Mouse (Mus musculus): Measurements from ENCODE around the gene Tex264.

The Tex264 gene

GRCm38 (mm10) chr9:106685249-106686101, at the start of gene Tex264:
Tex264 (minus strand) TSS chr9:106685927.
- peak; percentile 91 for DNase-seq (ENCODE audit: low read depth, low spot score)

- no peak for DNase-seq (ENCODE audit: low read depth, low spot score)
Measured at GRCm38 (mm10) chr9:106733690-106734089, 48.0 kb upstream of the Tex264 start.

- DNase-seq (ENCODE audit: low read depth, low spot score), result no peak
Measured at GRCm38 (mm10) chr9:106729416-106729815, 43.7 kb upstream of the Tex264 start.

GRCm38 (mm10) chr9:106726891-106727290, 41.2 kb upstream of the Tex264 start:
- no peak for DNase-seq (ENCODE audit: low read depth, low spot score)

- DNase-seq (ENCODE audit: low read depth, low spot score), result no peak
Measured at GRCm38 (mm10) chr9:106725435-106725834, 39.7 kb upstream of the Tex264 start.

- no peak for DNase-seq (ENCODE audit: low read depth, low spot score)
Measured at GRCm38 (mm10) chr9:106724864-106725263, 39.1 kb upstream of the Tex264 start.

- no peak for DNase-seq (ENCODE audit: low read depth, low spot score)
Measured at GRCm38 (mm10) chr9:106716729-106717128, 31.0 kb upstream of the Tex264 start.

- no peak for DNase-seq (ENCODE audit: low read depth, low spot score)
Measured at GRCm38 (mm10) chr9:106716232-106716631, 30.5 kb upstream of the Tex264 start.

- no peak for DNase-seq (ENCODE audit: low read depth, low spot score)
Measured at GRCm38 (mm10) chr9:106712470-106712869, 26.7 kb upstream of the Tex264 start.

GRCm38 (mm10) chr9:106692973-106693481, 7.3 kb upstream of the Tex264 start:
- no peak for DNase-seq (ENCODE audit: low read depth, low spot score)

GRCm38 (mm10) chr9:106688834-106689233, 3.1 kb upstream of the Tex264 start:
- DNase-seq (ENCODE audit: low read depth, low spot score), result no peak

- DNase-seq (ENCODE audit: low read depth, low spot score), result peak; percentile 73
Measured at GRCm38 (mm10) chr9:106686983-106687650, 1.4 kb upstream of the Tex264 start.

GRCm38 (mm10) chr9:106684918-106685248, 844 bp downstream of the Tex264 start:
- no peak for DNase-seq (ENCODE audit: low read depth, low spot score)

- no peak for DNase-seq (ENCODE audit: low read depth, low spot score)
Measured at GRCm38 (mm10) chr9:106684093-106684872, 1.4 kb downstream of the Tex264 start.

- DNase-seq (ENCODE audit: low read depth, low spot score), result no peak
Measured at GRCm38 (mm10) chr9:106681026-106681425, 4.7 kb downstream of the Tex264 start.

GRCm38 (mm10) chr9:106678242-106678641, 7.5 kb downstream of the Tex264 start:
- DNase-seq (ENCODE audit: low read depth, low spot score), result no peak

GRCm38 (mm10) chr9:106677702-106678101, 8.0 kb downstream of the Tex264 start:
- DNase-seq (ENCODE audit: low read depth, low spot score), result no peak

- DNase-seq (ENCODE audit: low read depth, low spot score), result no peak
Measured at GRCm38 (mm10) chr9:106676571-106676970, 9.2 kb downstream of the Tex264 start.

GRCm38 (mm10) chr9:106675965-106676364, 9.8 kb downstream of the Tex264 start:
- DNase-seq (ENCODE audit: low read depth, low spot score), result no peak

GRCm38 (mm10) chr9:106675480-106675879, 10.2 kb downstream of the Tex264 start:
- peak; percentile 75 for DNase-seq (ENCODE audit: low read depth, low spot score)

- DNase-seq (ENCODE audit: low read depth, low spot score), result no peak
Measured at GRCm38 (mm10) chr9:106673860-106674259, 11.9 kb downstream of the Tex264 start.

GRCm38 (mm10) chr9:106664856-106665255, 20.9 kb downstream of the Tex264 start:
- DNase-seq (ENCODE audit: low read depth, low spot score), result no peak
